Mouse (Mus musculus): ENCODE data around the gene Mtcl1.

GRCm38 (mm10) chr17:66399780-66400179 lies 49.8 kb downstream of the Mtcl1 start:
- TF ChIP-seq CTCF (IDR thresholded peaks at IDR 0.05; ENCODE audit: low read depth), result no peak
- no peak for TF ChIP-seq EP300 (IDR thresholded peaks at IDR 0.05; ENCODE audit: low read depth)

All from liver, embryonic 14.5 days (tissue).